Mouse (Mus musculus) myocyte (in vitro differentiated cells): ENCODE results near the gene Prex1.

Experiments used
- CEBPB ChIP-seq: IDR thresholded peaks from 2 replicates; pipeline ENCODE4 v1.6.1; 2011; ENCODE audit warnings: mild to moderate bottlenecking, moderate library complexity; ENCODE audit not compliant: poor library complexity, insufficient read depth, severe bottlenecking
- E2F4 ChIP-seq: IDR thresholded peaks from one replicate; pipeline ENCODE4 v1.6.1; 2011; ENCODE audit warnings: mild to moderate bottlenecking, control low read depth, moderate library complexity; ENCODE audit not compliant: insufficient read depth
- MAX ChIP-seq: IDR thresholded peaks from one replicate; pipeline ENCODE4 v1.6.1; 2011; ENCODE audit warnings: low read depth, mild to moderate bottlenecking, control low read depth
- MYOD1 ChIP-seq, 3 experiments: IDR thresholded peaks; one replicate each; pipeline ENCODE4 v1.6.1; 2011; ENCODE audit warnings: control low read depth in 2 of 3, low read depth in 2 of 3, mild to moderate bottlenecking in 2 of 3, moderate library complexity in 1 of 3; ENCODE audit not compliant: insufficient read length in 2 of 3, control insufficient read depth in 1 of 3
- MYOG ChIP-seq, 3 experiments: IDR thresholded peaks; one replicate each; pipeline ENCODE4 v1.6.1; 2011; ENCODE audit warnings: control low read depth in 2 of 3, low read depth in 2 of 3, mild to moderate bottlenecking in 2 of 3; ENCODE audit not compliant: insufficient read length in 2 of 3, control insufficient read depth in 1 of 3, insufficient read depth in 1 of 3
- POLR2A ChIP-seq: IDR thresholded peaks from one replicate; pipeline ENCODE4 v1.6.1; 2011; ENCODE audit warnings: low read depth, mild to moderate bottlenecking, control low read depth, moderate library complexity; ENCODE audit not compliant: insufficient read length
- POLR2AphosphoS2 ChIP-seq: IDR thresholded peaks from one replicate; pipeline ENCODE4 v1.6.1; 2011; ENCODE audit warnings: low read depth, control low read depth; ENCODE audit not compliant: insufficient read length
- TCF12 ChIP-seq: IDR thresholded peaks from one replicate; pipeline ENCODE4 v1.6.1; 2011; ENCODE audit warnings: mild to moderate bottlenecking, control low read depth; ENCODE audit not compliant: poor library complexity, insufficient read depth, severe bottlenecking
- USF1 ChIP-seq: IDR thresholded peaks from one replicate; pipeline ENCODE4 v1.6.1; 2011; ENCODE audit warnings: low read depth, mild to moderate bottlenecking, control low read depth, moderate library complexity

GRCm38 (mm10) chr2:166655727-166656520, 57.7 kb downstream of the Prex1 start:
- TF ChIP-seq POLR2A, result no peak
- no peak for TF ChIP-seq MYOD1 (IDR thresholded peaks at IDR 0.05; ENCODE audit: control insufficient read depth in 1 of 3, insufficient read length in 2 of 3, low read depth in 2 of 3)
- no peak for TF ChIP-seq E2F4
- TF ChIP-seq MYOG (IDR thresholded peaks at IDR 0.05; ENCODE audit: control insufficient read depth in 1 of 3, insufficient read depth in 1 of 3, insufficient read length in 2 of 3, low read depth in 2 of 3), result no peak
- no peak for TF ChIP-seq CEBPB
- no peak for TF ChIP-seq USF1
- no peak for TF ChIP-seq POLR2AphosphoS2
- no peak for TF ChIP-seq MAX
- TF ChIP-seq TCF12, result no peak
